Mouse (Mus musculus) right cerebral cortex, postnatal 14 days (tissue): ENCODE data around the gene Cnpy1.

Experiments used
- DNase-seq: peaks from one replicate; pipeline ENCODE4 v3.0.0; 2022

The Cnpy1 gene

GRCm38 (mm10) chr5:28238876-28239275 is 6.7 kb downstream of the Cnpy1 start:
- no peak for DNase-seq

GRCm38 (mm10) chr5:28238152-28238551 is 7.5 kb downstream of the Cnpy1 start:
- DNase-seq = no peak

- DNase-seq = no peak
Observed at GRCm38 (mm10) chr5:28237715-28238114, 7.9 kb downstream of the Cnpy1 start.

GRCm38 (mm10) chr5:28237055-28237454 is 8.6 kb downstream of the Cnpy1 start:
- DNase-seq = no peak

GRCm38 (mm10) chr5:28236098-28236497 is 9.5 kb downstream of the Cnpy1 start:
- no peak for DNase-seq

- no peak for DNase-seq
Observed at GRCm38 (mm10) chr5:28232101-28232500, 13.5 kb downstream of the Cnpy1 start.

GRCm38 (mm10) chr5:28219596-28219995 is 26.0 kb downstream of the Cnpy1 start:
- no peak for DNase-seq

- no peak for DNase-seq
Observed at GRCm38 (mm10) chr5:28213441-28213840, 32.2 kb downstream of the Cnpy1 start.

- DNase-seq = no peak
Observed at GRCm38 (mm10) chr5:28211651-28212310, 33.8 kb downstream of the Cnpy1 start.

GRCm38 (mm10) chr5:28210591-28211550 is 34.7 kb downstream of the Cnpy1 start:
- no peak for DNase-seq

- no peak for DNase-seq
Observed at GRCm38 (mm10) chr5:28209549-28210431, 35.8 kb downstream of the Cnpy1 start.

GRCm38 (mm10) chr5:28208726-28209520 is 36.7 kb downstream of the Cnpy1 start:
- no peak for DNase-seq

GRCm38 (mm10) chr5:28207043-28207442 is 38.6 kb downstream of the Cnpy1 start:
- DNase-seq = no peak

GRCm38 (mm10) chr5:28206448-28206847 is 39.2 kb downstream of the Cnpy1 start:
- DNase-seq = no peak

- DNase-seq = no peak
Observed at GRCm38 (mm10) chr5:28204678-28205077, 40.9 kb downstream of the Cnpy1 start.

- DNase-seq = no peak
Observed at GRCm38 (mm10) chr5:28203086-28203485, 42.5 kb downstream of the Cnpy1 start.

- DNase-seq = no peak
Observed at GRCm38 (mm10) chr5:28199089-28199873, 46.3 kb downstream of the Cnpy1 start.

GRCm38 (mm10) chr5:28195473-28195872 is 50.1 kb downstream of the Cnpy1 start:
- no peak for DNase-seq

- DNase-seq = no peak
Observed at GRCm38 (mm10) chr5:28192099-28192454, 53.5 kb downstream of the Cnpy1 start.

GRCm38 (mm10) chr5:28191201-28192098 is 54.2 kb downstream of the Cnpy1 start:
- DNase-seq = no peak
